Mouse (Mus musculus): ENCODE results near the gene Bpi. TPM values are rescaled to one million over a fixed set of nuclear protein-coding genes. Genes with fewer than 3 reads are reported as not detected.

The Bpi gene
- not detected in 2 replicates for polyA plus RNA-seq (2015; fragmentation: Nextera tagmentation; extraction: Ambion mirVana)

DNA sequence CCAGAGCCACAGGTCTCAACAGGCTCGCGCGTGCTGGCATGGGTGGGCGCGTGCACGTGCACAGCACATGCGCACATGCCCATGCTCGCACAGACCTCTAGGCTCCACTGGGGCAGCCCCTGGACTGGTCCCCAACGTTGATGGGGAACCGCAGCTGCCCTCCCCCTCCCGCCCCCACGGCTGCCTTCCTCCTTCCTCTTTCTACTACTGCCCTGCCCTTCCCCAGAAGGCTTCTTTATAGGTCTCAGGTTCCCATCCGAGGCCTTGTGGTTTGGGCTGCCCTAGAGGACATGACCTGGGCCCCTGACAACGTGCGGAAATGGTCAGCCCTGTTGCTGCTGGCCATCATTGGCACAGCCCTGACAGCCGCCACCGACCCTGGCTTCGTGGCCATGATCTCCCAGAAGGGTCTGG, at the start of gene Bpi:
TSS of gene Bpi (plus strand) at position 90 of the 414 bp plus-strand sequence.
- H3K9ac ChIP-seq (ENCODE audit: low read length): no peak within 1 kb of the TSS
- no peak for DNase-seq (ENCODE audit: low spot score)
- H3K4me1 ChIP-seq (replicated peaks; ENCODE audit: control insufficient read depth, insufficient read depth): 0 out of 2 replicates have a peak, but pooled peaks cover 3% of the 10 kb centered on the region

DNA sequence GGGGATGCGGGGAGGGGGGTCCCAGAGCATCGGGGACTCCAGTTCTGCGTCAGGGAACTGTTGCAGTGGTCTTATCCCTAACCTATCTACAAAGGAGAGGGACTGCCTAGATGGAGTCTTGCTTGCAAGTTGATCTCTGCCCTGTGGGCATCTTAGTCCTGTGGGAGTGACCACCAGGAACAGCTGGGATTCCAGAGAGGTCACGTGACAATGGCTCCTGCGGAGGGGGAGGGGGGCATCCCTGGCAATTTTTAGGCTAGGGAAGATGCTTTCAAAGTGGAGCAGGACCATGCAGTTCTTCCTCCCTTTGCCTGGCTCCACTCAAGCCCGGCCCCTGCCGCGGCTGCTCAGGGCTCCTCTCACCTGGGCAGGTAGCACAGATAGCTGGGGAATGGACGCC, 48.1 kb upstream of the Bpi start:
- Histone ChIP-seq H3K4me1 (replicated peaks; ENCODE audit: control insufficient read depth, insufficient read depth) (no peaks in the 10 kb centered on the region), H3K9ac (ENCODE audit: low read length) (no peak overlapping the region), H3K4me3 (ENCODE audit: low read depth, low read length) (no peak overlapping the region), H3K4me2 (replicated peaks; ENCODE audit: low read depth) (no peak overlapping the region), H3K27me3 (ENCODE audit: control insufficient read depth, insufficient read depth, low read length) (no peaks in the 10 kb centered on the region), H3K27ac (replicated peaks) (no peak overlapping the region), H3K9me3 (ENCODE audit: control insufficient read depth, low read length) (no peaks in the 10 kb centered on the region), H3K36me3 (ENCODE audit: control insufficient read depth, insufficient read depth, low read length) (no peaks in the 10 kb centered on the region)
- 67% methylated on average over 9 of the region's 9 CpGs for WGBS
- DNase-seq (ENCODE audit: low spot score) (no peak), ATAC-seq (ENCODE audit: low FRiP score, low TSS enrichment) (no peak)
- TF ChIP-seq EP300 (optimal IDR thresholded peaks at IDR 0.05) (no peak), CTCF (IDR thresholded peaks at IDR 0.05; ENCODE audit: low read depth) (no peak)

More for the DNA sequence above, at the start of gene Bpi:
- TF ChIP-seq EP300 (optimal IDR thresholded peaks at IDR 0.05) (no peak), CTCF (IDR thresholded peaks at IDR 0.05; ENCODE audit: low read depth) (no peak)
- 64% methylated on average over 18 of the region's 18 CpGs for WGBS
- Histone ChIP-seq H3K4me3 (ENCODE audit: low read depth, low read length) (no peak within 1 kb of the TSS), H3K27me3 (ENCODE audit: control insufficient read depth, insufficient read depth, low read length) (no peaks in the 10 kb centered on the region), H3K9me3 (ENCODE audit: control insufficient read depth, low read length) (no peaks in the 10 kb centered on the region), H3K27ac (replicated peaks) (0 out of 2 replicates have a peak within 1 kb of the TSS, but pooled peaks have one; percentile 30), H3K4me2 (replicated peaks; ENCODE audit: low read depth) (0 out of 2 replicates have a peak within 1 kb of the TSS, but pooled peaks have one; percentile 5), H3K36me3 (ENCODE audit: control insufficient read depth, insufficient read depth, low read length) (no peaks in the 10 kb centered on the region)
- no peak for ATAC-seq (ENCODE audit: low FRiP score, low TSS enrichment)

DNA sequence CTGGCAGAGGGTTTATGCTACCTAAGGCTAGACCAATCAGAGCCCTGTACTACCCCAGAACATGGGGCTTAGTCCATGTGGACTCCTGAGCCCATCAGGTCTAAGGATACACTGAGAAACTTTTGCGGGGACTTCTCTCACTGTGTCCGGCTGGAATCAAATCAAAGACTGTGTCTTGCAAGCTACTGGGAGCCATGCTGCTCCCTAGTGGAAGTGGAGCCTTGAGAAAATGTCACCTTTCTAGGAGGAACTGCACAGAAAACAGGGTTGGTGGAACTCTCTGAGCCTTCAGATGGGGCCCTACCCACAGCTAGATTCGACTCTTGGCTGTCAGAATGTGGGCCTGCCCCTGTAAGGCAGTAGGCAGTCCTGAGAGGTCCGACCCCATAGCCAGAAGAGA, 47.4 kb upstream of the Bpi start:
- Histone ChIP-seq H3K9me3 (ENCODE audit: control insufficient read depth, low read length) (no peaks in the 10 kb centered on the region), H3K9ac (ENCODE audit: low read length) (no peak overlapping the region), H3K27ac (replicated peaks) (no peak overlapping the region), H3K4me3 (ENCODE audit: low read depth, low read length) (no peak overlapping the region), H3K4me2 (replicated peaks; ENCODE audit: low read depth) (no peak overlapping the region), H3K36me3 (ENCODE audit: control insufficient read depth, insufficient read depth, low read length) (no peaks in the 10 kb centered on the region), H3K27me3 (ENCODE audit: control insufficient read depth, insufficient read depth, low read length) (no peaks in the 10 kb centered on the region), H3K4me1 (replicated peaks; ENCODE audit: control insufficient read depth, insufficient read depth) (no peaks in the 10 kb centered on the region)
- no peak for ATAC-seq (ENCODE audit: low FRiP score, low TSS enrichment)
- TF ChIP-seq CTCF (IDR thresholded peaks at IDR 0.05; ENCODE audit: low read depth) (peak; percentile 39), EP300 (optimal IDR thresholded peaks at IDR 0.05) (no peak)
- 47% methylated on average over 4 of the region's 4 CpGs for WGBS
- DNase-seq (ENCODE audit: low spot score): no peak

DNA sequence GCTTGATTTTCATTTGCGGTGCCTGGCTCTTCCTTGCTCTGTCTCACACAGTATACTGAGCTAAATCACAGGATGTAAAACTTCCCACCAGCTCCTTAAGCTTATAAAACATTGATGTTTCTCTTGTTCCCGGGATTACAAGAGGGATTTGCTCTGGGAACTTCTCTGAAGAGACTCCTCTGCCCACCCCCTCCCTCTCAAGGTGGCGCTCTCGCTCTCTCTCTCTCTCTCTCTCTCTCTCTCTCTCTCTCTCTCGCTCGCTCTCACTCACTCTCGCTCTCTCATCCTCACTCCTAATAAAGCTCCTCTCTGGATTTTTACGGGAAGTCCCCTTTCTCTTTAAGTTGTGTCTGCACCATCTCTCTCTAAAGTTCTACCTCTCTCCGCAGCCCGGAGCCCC, 46.9 kb upstream of the Bpi start:
- Histone ChIP-seq H3K4me1 (replicated peaks; ENCODE audit: control insufficient read depth, insufficient read depth) (no peaks in the 10 kb centered on the region), H3K9ac (ENCODE audit: low read length) (no peak overlapping the region), H3K27ac (replicated peaks) (no peak overlapping the region), H3K4me3 (ENCODE audit: low read depth, low read length) (no peak overlapping the region), H3K4me2 (replicated peaks; ENCODE audit: low read depth) (0 out of 2 replicates have a peak overlapping the region, but pooled peaks have one; percentile 5), H3K9me3 (ENCODE audit: control insufficient read depth, low read length) (no peaks in the 10 kb centered on the region), H3K36me3 (ENCODE audit: control insufficient read depth, insufficient read depth, low read length) (no peaks in the 10 kb centered on the region), H3K27me3 (ENCODE audit: control insufficient read depth, insufficient read depth, low read length) (no peaks in the 10 kb centered on the region)
- DNase-seq (ENCODE audit: low spot score) (no peak), ATAC-seq (ENCODE audit: low FRiP score, low TSS enrichment) (no peak)
- TF ChIP-seq EP300 (optimal IDR thresholded peaks at IDR 0.05) (no peak), CTCF (IDR thresholded peaks at IDR 0.05; ENCODE audit: low read depth) (0 out of 2 replicates have a peak, but pooled peaks have one; percentile 21)
- WGBS: 23% methylated on average over 10 of the region's 10 CpGs

DNA sequence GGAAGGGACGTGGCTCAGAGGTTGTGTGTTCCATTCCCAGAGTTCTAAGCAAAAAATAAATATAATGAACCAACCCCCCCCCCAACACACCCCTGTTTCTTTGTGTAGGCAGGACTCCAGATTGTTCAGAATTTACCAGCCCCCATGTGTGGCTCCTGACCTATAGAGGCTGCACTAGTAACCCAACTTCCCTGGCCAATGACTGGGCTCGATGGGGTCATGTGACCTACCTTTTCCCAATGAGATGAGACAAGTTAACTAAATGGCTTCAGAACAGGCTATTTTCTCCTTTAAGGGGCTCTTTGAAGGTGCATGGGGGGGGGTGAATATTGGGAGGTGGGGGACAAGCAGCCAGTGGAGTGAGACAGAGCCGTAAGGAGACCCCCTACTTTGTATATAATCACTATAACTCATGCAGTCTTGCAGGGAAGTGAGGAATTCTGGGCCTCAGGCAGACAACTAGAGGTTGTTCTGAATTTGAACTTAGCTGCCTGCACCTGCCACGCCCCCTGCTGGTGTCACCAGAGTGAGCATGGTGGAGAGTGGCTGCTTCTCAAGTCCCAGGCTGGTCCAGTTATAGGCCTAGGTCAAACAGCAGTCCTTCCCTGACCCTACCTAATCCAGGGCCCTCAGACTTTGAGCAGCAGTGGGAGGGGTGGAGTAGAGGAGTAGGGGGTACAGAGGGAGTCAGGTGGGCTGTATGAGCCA, 46.0 kb upstream of the Bpi start:
- DNase-seq (ENCODE audit: low spot score): no peak
- WGBS: 68% methylated on average over 4 of the region's 4 CpGs

More for the DNA sequence above, 46.0 kb upstream of the Bpi start:
- ATAC-seq (ENCODE audit: low FRiP score, low TSS enrichment): no peak
- Histone ChIP-seq H3K4me3 (ENCODE audit: low read depth, low read length) (no peak overlapping the region), H3K27me3 (ENCODE audit: control insufficient read depth, insufficient read depth, low read length) (no peaks in the 10 kb centered on the region), H3K9ac (ENCODE audit: low read length) (no peak overlapping the region), H3K36me3 (ENCODE audit: control insufficient read depth, insufficient read depth, low read length) (no peaks in the 10 kb centered on the region), H3K4me2 (replicated peaks; ENCODE audit: low read depth) (no peak overlapping the region), H3K27ac (replicated peaks) (no peak overlapping the region), H3K9me3 (ENCODE audit: control insufficient read depth, low read length) (no peaks in the 10 kb centered on the region), H3K4me1 (replicated peaks; ENCODE audit: control insufficient read depth, insufficient read depth) (no peaks in the 10 kb centered on the region)
- TF ChIP-seq CTCF (IDR thresholded peaks at IDR 0.05; ENCODE audit: low read depth) (peak; percentile 55), EP300 (optimal IDR thresholded peaks at IDR 0.05) (no peak)
